Mouse (Mus musculus): ENCODE results near the gene Psma6. TPM values are rescaled to one million over a fixed set of nuclear protein-coding genes. Genes with fewer than 3 reads are reported as not detected.
A peak's percentile ranks its signal among the peaks of the same experiment; 100 is the strongest.

Psma6 gene
- polyA plus RNA-seq, 1 experiment from 2014 or later: 177 TPM

DNA sequence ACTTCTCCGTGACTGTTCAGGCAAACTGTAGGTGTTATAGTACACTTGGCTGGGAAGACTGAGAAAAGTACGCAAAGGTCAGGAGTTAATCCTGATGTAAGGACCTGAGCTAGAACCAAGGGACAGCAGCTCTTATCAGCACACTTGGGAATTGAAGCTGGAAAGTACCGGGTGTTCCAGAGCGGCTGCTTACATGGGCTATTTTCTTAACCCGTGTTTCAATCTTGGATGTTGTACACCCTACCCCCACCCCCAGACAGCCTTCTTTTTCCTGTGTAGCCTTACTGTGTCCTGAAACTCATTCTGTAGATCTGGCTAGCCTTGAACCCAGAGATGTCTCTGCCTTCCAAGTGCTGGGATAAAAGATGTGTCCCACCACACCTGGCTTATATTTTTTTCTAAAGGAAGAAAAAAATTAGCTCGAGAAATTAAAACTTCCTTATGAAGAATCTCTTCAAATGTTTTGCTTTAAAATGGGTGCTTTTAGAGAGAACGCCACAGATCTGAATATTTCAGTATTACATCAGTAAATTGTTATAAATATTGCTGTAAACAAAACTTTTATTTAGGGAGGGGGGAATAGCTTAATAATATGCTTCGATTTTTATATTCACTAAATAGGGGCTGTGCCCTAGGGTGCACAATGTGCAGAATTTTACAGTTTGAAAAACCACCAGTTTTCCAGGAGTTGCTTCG, 13.7 kb downstream of the Psma6 start:
- Histone ChIP-seq H3K4me2 (ENCODE audit: low read depth, low read length) (peak overlapping the region; percentile 87), H3K9ac (replicated peaks) (peak overlapping the region; percentile 82), H3K4me3 (ENCODE audit: low read depth, low read length) (peak overlapping the region; percentile 86), H3K36me3 (replicated peaks; ENCODE audit: insufficient read depth, low read length) (no peaks in the 10 kb centered on the region), H3K27ac (ENCODE audit: low read depth) (peak overlapping the region; percentile 98), H3K9me3 (ENCODE audit: low read length) (no peaks in the 10 kb centered on the region), H3K4me1 (ENCODE audit: insufficient read depth) (peaks cover 11% of the 10 kb centered on the region), H3K27me3 (ENCODE audit: insufficient read depth, low read length) (no peaks in the 10 kb centered on the region)
- ATAC-seq (no peak), DNase-seq (no peak)
- TF ChIP-seq CTCF (IDR thresholded peaks at IDR 0.05; ENCODE audit: low read depth) (no peak), EP300 (IDR thresholded peaks at IDR 0.05; ENCODE audit: low read depth) (no peak)
- 59% methylated on average over 9 of the region's 9 CpGs for WGBS (ENCODE audit: insufficient replicate concordance)

DNA sequence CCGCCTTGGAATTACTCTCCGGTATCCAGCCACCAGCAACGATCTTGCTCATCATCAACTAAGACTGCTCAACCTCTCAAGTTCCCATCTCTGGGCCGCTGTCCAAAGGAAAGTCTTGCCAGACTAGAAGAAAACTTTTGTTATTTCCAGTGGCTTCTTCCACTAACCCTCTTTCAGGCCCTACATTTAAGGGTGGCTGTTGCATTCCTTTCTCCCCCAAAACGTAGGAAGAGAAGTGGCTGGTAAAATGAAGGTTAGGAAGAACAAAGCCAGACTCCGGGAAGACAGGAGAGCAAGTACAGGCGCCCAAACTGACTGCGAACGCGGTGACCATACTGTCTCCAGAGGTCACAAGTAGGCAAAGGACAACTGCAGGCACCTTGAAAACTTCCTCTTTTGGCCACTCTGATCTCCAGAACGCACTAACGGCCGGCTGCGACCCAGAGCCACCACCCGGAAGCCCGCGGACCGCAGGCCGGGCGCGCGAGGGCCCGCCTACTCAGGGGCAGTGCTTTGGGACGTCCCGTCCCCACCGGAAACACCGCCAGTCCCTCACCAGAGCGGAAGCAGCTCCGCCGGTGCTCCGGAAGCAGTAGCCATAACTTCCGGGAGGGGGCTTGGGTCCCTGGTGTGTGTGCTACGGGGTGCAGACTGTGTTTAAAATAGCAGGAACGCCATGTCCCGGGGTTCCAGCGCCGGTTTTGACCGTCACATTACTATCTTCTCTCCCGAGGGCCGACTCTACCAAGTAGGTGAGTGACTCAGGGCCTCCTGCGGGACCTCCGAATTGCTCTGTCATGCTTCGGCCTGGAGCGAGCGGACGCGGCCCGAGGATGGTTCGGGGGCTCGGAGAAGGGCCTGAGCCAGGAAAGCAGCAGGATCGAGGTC, 14.5 kb downstream of the Psma6 start:
- Histone ChIP-seq H3K27me3 (ENCODE audit: insufficient read depth, low read length) (no peaks in the 10 kb centered on the region), H3K4me1 (ENCODE audit: insufficient read depth) (peaks cover 11% of the 10 kb centered on the region), H3K4me2 (ENCODE audit: low read depth, low read length) (peak overlapping the region; percentile 87), H3K4me3 (ENCODE audit: low read depth, low read length) (peak overlapping the region; percentile 86), H3K9me3 (ENCODE audit: low read length) (no peaks in the 10 kb centered on the region), H3K36me3 (replicated peaks; ENCODE audit: insufficient read depth, low read length) (peaks cover under 1% of the 10 kb centered on the region; the same call in 1 of the 2 replicates), H3K27ac (ENCODE audit: low read depth) (peak overlapping the region; percentile 98), H3K9ac (replicated peaks) (peak overlapping the region; percentile 82)
- DNase-seq: peak; percentile 96
- ATAC-seq: peak; percentile 99
- under 1% methylated on average over 51 of the region's 51 CpGs for WGBS (ENCODE audit: insufficient replicate concordance)
- TF ChIP-seq EP300 (IDR thresholded peaks at IDR 0.05; ENCODE audit: low read depth): peak; percentile 66; the same call in 1 of the 2 replicates
- no peak for TF ChIP-seq CTCF (IDR thresholded peaks at IDR 0.05; ENCODE audit: low read depth)

DNA sequence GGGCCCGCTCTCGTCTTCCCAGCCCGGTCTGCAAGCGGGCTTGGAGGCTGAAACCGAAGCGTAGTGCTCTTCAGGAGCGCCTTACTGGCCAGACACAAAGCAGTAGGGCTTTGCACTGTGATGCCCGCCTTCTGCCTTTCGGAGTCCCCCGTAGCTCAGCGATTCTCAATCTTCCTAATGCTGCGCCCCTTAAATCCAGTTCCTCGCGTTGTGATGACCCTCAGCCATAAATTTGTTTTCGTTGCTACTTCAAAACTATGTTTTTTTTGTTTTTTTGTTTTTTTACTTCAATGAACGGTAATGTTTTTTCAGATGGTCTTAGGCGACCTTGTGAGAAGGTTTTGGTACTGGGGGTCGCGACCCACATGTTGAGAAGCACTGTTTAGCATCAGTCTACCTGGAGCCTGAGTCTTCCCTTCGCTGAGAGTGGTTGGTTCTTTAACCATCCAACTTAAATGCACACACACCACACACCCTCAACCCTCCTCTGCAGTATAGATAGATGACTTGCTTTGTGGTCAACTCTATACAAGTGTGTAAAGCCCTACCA, 15.2 kb downstream of the Psma6 start:
- H3K9ac ChIP-seq (replicated peaks): peak overlapping the region; percentile 82
- TF ChIP-seq EP300 (IDR thresholded peaks at IDR 0.05; ENCODE audit: low read depth) (no peak), CTCF (IDR thresholded peaks at IDR 0.05; ENCODE audit: low read depth) (no peak)
- ATAC-seq (peak; percentile 33), DNase-seq (no peak)
- peak overlapping the region; percentile 98 for H3K27ac ChIP-seq (ENCODE audit: low read depth)
- peaks cover 3% of the 10 kb centered on the region; the same call in 1 of the 2 replicates for H3K36me3 ChIP-seq (replicated peaks; ENCODE audit: insufficient read depth, low read length)
- WGBS (ENCODE audit: insufficient replicate concordance): 3% methylated on average over 20 of the region's 20 CpGs
- H3K4me3 ChIP-seq (ENCODE audit: low read depth, low read length): peak overlapping the region; percentile 86
- H3K4me1 ChIP-seq (ENCODE audit: insufficient read depth): peaks cover 11% of the 10 kb centered on the region
- H3K4me2 ChIP-seq (ENCODE audit: low read depth, low read length): peak overlapping the region; percentile 87
- H3K9me3 ChIP-seq (ENCODE audit: low read length): no peaks in the 10 kb centered on the region
- no peaks in the 10 kb centered on the region for H3K27me3 ChIP-seq (ENCODE audit: insufficient read depth, low read length)

DNA sequence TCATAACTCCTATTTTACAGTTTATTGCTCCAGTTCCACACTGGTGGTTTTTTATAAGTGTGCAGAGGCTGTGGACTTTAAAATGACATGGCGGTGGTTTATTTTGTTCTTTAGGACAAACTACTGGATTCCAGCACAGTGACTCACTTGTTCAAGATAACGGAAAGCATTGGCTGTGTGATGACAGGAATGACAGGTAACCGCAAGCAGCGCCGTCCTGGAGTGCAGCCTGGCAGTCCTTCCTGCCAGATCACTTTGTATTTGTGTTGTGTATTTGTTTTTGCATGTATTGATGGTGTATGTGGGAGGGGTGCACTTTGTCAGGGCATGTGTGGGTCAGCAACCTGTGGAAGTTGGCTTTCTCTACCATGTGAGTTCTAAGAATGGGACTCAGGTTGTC, 23.9 kb downstream of the Psma6 start:
- Histone ChIP-seq H3K9ac (replicated peaks) (no peak overlapping the region), H3K27me3 (ENCODE audit: insufficient read depth, low read length) (no peaks in the 10 kb centered on the region), H3K4me2 (ENCODE audit: low read depth, low read length) (no peak overlapping the region), H3K4me1 (ENCODE audit: insufficient read depth) (no peaks in the 10 kb centered on the region; the same call in 1 of the 2 replicates), H3K4me3 (ENCODE audit: low read depth, low read length) (no peak overlapping the region), H3K9me3 (ENCODE audit: low read length) (no peaks in the 10 kb centered on the region), H3K27ac (ENCODE audit: low read depth) (0 out of 2 replicates have a peak overlapping the region, but pooled peaks have one; percentile 11), H3K36me3 (replicated peaks; ENCODE audit: insufficient read depth, low read length) (peaks cover 40% of the 10 kb centered on the region)
- ATAC-seq (peak; percentile 73), DNase-seq (no peak)
- 71% methylated on average over 5 of the region's 5 CpGs for WGBS (ENCODE audit: insufficient replicate concordance)
- TF ChIP-seq CTCF (IDR thresholded peaks at IDR 0.05; ENCODE audit: low read depth): no peak
- TF ChIP-seq EP300 (IDR thresholded peaks at IDR 0.05; ENCODE audit: low read depth): no peak

DNA sequence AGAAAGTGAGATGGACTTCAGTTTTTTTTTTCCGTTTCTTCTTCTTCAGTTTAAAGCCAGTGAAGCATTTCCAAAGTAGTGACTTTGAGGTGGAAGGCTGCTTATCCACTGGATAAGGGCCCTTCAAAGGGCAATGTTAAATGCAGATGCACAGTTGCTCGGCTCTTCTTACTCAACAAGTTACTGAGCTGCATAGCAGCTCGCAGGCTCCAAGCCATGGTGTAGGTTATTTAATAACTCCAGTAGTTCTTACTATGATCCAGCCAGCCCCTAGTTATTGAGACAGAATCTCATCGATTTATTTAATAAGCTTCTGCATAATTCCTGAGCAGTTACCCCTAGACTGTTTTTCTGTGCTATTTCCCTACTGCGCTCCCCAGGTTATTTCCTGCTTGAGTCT, 31.2 kb downstream of the Psma6 start:
- no peaks in the 10 kb centered on the region for H3K27me3 ChIP-seq (ENCODE audit: insufficient read depth, low read length)
- DNase-seq: no peak
- no peak for TF ChIP-seq CTCF (IDR thresholded peaks at IDR 0.05; ENCODE audit: low read depth)
- TF ChIP-seq EP300 (IDR thresholded peaks at IDR 0.05; ENCODE audit: low read depth): no peak
- peaks cover 54% of the 10 kb centered on the region for H3K36me3 ChIP-seq (replicated peaks; ENCODE audit: insufficient read depth, low read length)
- no peak for ATAC-seq
- H3K4me1 ChIP-seq (ENCODE audit: insufficient read depth): 0 out of 2 replicates have a peak, but pooled peaks cover 3% of the 10 kb centered on the region
- H3K9ac ChIP-seq (replicated peaks): no peak overlapping the region
- no peak overlapping the region for H3K4me3 ChIP-seq (ENCODE audit: low read depth, low read length)
- 83% methylated on average over 5 of the region's 5 CpGs for WGBS (ENCODE audit: insufficient replicate concordance)
- peak overlapping the region; percentile 60 for H3K27ac ChIP-seq (ENCODE audit: low read depth)
- H3K9me3 ChIP-seq (ENCODE audit: low read length): no peaks in the 10 kb centered on the region
- H3K4me2 ChIP-seq (ENCODE audit: low read depth, low read length): no peak overlapping the region

DNA sequence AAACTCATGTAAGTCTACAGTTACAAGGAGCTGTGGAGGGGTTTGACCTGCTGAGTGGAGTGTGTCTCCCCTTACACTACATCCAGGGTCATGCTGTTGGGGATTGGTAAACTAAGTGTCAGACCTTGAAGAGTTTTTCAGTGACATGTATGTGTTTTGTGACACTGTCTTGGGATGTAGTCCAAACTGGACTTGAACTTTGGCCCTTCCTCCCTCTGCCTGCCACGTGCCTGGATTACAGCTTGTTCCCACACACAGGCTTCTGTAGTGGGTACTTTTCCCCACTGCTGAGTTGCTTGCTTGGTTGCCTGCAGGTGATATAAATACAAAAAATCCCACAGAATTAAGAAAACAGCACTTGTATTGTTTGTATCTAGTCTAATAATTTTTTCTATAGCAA, 31.7 kb downstream of the Psma6 start:
- Histone ChIP-seq H3K4me2 (ENCODE audit: low read depth, low read length) (no peak overlapping the region), H3K27me3 (ENCODE audit: insufficient read depth, low read length) (no peaks in the 10 kb centered on the region), H3K4me1 (ENCODE audit: insufficient read depth) (0 out of 2 replicates have a peak, but pooled peaks cover 3% of the 10 kb centered on the region), H3K36me3 (replicated peaks; ENCODE audit: insufficient read depth, low read length) (peaks cover 54% of the 10 kb centered on the region), H3K4me3 (ENCODE audit: low read depth, low read length) (no peak overlapping the region), H3K9me3 (ENCODE audit: low read length) (no peaks in the 10 kb centered on the region), H3K9ac (replicated peaks) (no peak overlapping the region), H3K27ac (ENCODE audit: low read depth) (peak overlapping the region; percentile 60)
- TF ChIP-seq CTCF (IDR thresholded peaks at IDR 0.05; ENCODE audit: low read depth) (no peak), EP300 (IDR thresholded peaks at IDR 0.05; ENCODE audit: low read depth) (peak; percentile 12; the same call in 1 of the 2 replicates)
- DNase-seq: peak; percentile 54
- WGBS (ENCODE audit: insufficient replicate concordance): 62% methylated on average over 1 of the region's 1 CpGs
- ATAC-seq: peak; percentile 91

Data from liver, postnatal 0 days (tissue).